Mouse (Mus musculus) common myeloid progenitor, adult 5-6 weeks (primary cell): ENCODE results near the gene Slc17a7. TPM values are rescaled to one million over a fixed set of nuclear protein-coding genes. Genes with fewer than 3 reads are reported as not detected.

Experiments
- total RNA-seq: library from RNA; stranded (forward); fragments of 200-1000, 187-1606 nt; gene quantifications from 2 replicates; pipeline ENCODE4 v1.2.3, GENCODE M21; 2017

The Slc17a7 gene
- total RNA-seq, 1 experiment from 2014 or later = not detected

Other genes starting within 250 kb of the Slc17a7 start
- 22.4 and 31.1 TPM in 2 replicates for gene Ap2a1, start 234.5 kb upstream of the Slc17a7 start, total RNA-seq
- gene Tsks, start 220.7 kb upstream of the Slc17a7 start, total RNA-seq = not detected in 2 replicates
- 0.23 and 1.2 TPM in 2 replicates for gene Cpt1c, start 189.1 kb upstream of the Slc17a7 start, total RNA-seq
- gene Prmt1, start 177.4 kb upstream of the Slc17a7 start, total RNA-seq = 143 and 170 TPM in 2 replicates
- 92.9 and 129 TPM in 2 replicates for gene Irf3, start 166.3 kb upstream of the Slc17a7 start, total RNA-seq
- 29.5 and 33.8 TPM in 2 replicates for gene Bcl2l12, start 165.2 kb upstream of the Slc17a7 start, total RNA-seq
- gene Scaf1, start 147.6 kb upstream of the Slc17a7 start, total RNA-seq = 9.6 and 17.0 TPM in 2 replicates
- gene Rras, start 146.0 kb upstream of the Slc17a7 start, total RNA-seq = 1.1 TPM in 1 of 2 replicates, not detected in the other
- 2.2 and 7.5 TPM in 2 replicates for gene Prr12, start 111.1 kb upstream of the Slc17a7 start, total RNA-seq
- gene Nosip, start 101.5 kb upstream of the Slc17a7 start, total RNA-seq = 66.0 and 71.2 TPM in 2 replicates
- gene Prrg2, start 101.3 kb upstream of the Slc17a7 start, total RNA-seq = 3.4 and 3.8 TPM in 2 replicates
- gene Rcn3, start 71.7 kb upstream of the Slc17a7 start, total RNA-seq = 23.2 and 37.1 TPM in 2 replicates
- 4.0 and 4.7 TPM in 2 replicates for gene Fcgrt, start 60.1 kb upstream of the Slc17a7 start, total RNA-seq
- 1,473 and 1,910 TPM in 2 replicates for gene Rps11, start 39.5 kb upstream of the Slc17a7 start, total RNA-seq
- gene Rpl13a, start 35.2 kb upstream of the Slc17a7 start, total RNA-seq = 3,242 and 3,932 TPM in 2 replicates
- gene Gm45713, start 27.7 kb upstream of the Slc17a7 start, total RNA-seq = not detected in 2 replicates
- 5.8 and 13.0 TPM in 2 replicates for gene Flt3l, start 27.5 kb upstream of the Slc17a7 start, total RNA-seq
- 35.2 and 59.8 TPM in 2 replicates for gene Pih1d1, start 9.6 kb upstream of the Slc17a7 start, total RNA-seq
- 32.2 and 37.9 TPM in 2 replicates for gene Aldh16a1, start 9.4 kb upstream of the Slc17a7 start, total RNA-seq
- gene Gfy, start 15.6 kb downstream of the Slc17a7 start, total RNA-seq = not detected in 2 replicates
- gene Pth2, start 17.0 kb downstream of the Slc17a7 start, total RNA-seq = not detected in 2 replicates
- 0.18 and 2.0 TPM in 2 replicates for gene Ccdc155, start 40.9 kb downstream of the Slc17a7 start, total RNA-seq
- gene Dkkl1, start 48.2 kb downstream of the Slc17a7 start, total RNA-seq = 6.7 and 17.4 TPM in 2 replicates
- 0.55 and 0.87 TPM in 2 replicates for gene Tead2, start 51.8 kb downstream of the Slc17a7 start, total RNA-seq
- gene Cd37, start 75.2 kb downstream of the Slc17a7 start, total RNA-seq = 28.9 and 41.4 TPM in 2 replicates
- gene Slc6a16, start 77.1 kb downstream of the Slc17a7 start, total RNA-seq = not detected in 2 replicates
- gene Slc6a21, start 113.6 kb downstream of the Slc17a7 start, total RNA-seq = not detected in 2 replicates
- gene Trpm4, start 169.8 kb downstream of the Slc17a7 start, total RNA-seq = 3.1 and 3.4 TPM in 2 replicates
- 0.41 TPM in 1 of 2 replicates, not detected in the other for gene Hrc, start 171.3 kb downstream of the Slc17a7 start, total RNA-seq
- gene Ppfia3, start 203.1 kb downstream of the Slc17a7 start, total RNA-seq = not detected in 2 replicates
- 1.9 TPM in 1 of 2 replicates, not detected in the other for gene Lin7b, start 206.6 kb downstream of the Slc17a7 start, total RNA-seq
- gene Snrnp70, start 231.8 kb downstream of the Slc17a7 start, total RNA-seq = 451 and 564 TPM in 2 replicates
- gene Kcna7, start 241.7 kb downstream of the Slc17a7 start, total RNA-seq = not detected in 2 replicates
- not detected in 2 replicates for gene Ntf5, start 249.7 kb downstream of the Slc17a7 start, total RNA-seq